Mouse (Mus musculus) lung, postnatal 36 days (tissue): ENCODE results near the gene Cd36.
A peak's percentile ranks its signal among the peaks of the same experiment; 100 is the strongest.

Experiments
- DNase-seq: peaks from one replicate; pipeline ENCODE4 v3.0.0; 2022; ENCODE audit warnings: mixed read lengths

Gene Cd36

GRCm38 (mm10) chr5:17857871-17858270 is 30.7 kb downstream of the Cd36 start:
- DNase-seq = no peak

GRCm38 (mm10) chr5:17857262-17857661 is 31.3 kb downstream of the Cd36 start:
- DNase-seq = peak; percentile 51

- peak; percentile 39 for DNase-seq
Measured at GRCm38 (mm10) chr5:17854127-17854923, 34.3 kb downstream of the Cd36 start.

- DNase-seq = peak; percentile 58
Measured at GRCm38 (mm10) chr5:17850582-17850981, 38.0 kb downstream of the Cd36 start.

- peak; percentile 87 for DNase-seq
Measured at GRCm38 (mm10) chr5:17849582-17849981, 39.0 kb downstream of the Cd36 start.

- no peak for DNase-seq
Measured at GRCm38 (mm10) chr5:17848733-17849132, 39.9 kb downstream of the Cd36 start.

- DNase-seq = no peak
Measured at GRCm38 (mm10) chr5:17848267-17848666, 40.3 kb downstream of the Cd36 start.

GRCm38 (mm10) chr5:17843921-17844320 is 44.7 kb downstream of the Cd36 start:
- DNase-seq = no peak

GRCm38 (mm10) chr5:17843316-17843715 is 45.3 kb downstream of the Cd36 start:
- no peak for DNase-seq

- peak; percentile 55 for DNase-seq
Measured at GRCm38 (mm10) chr5:17842111-17842729, 46.4 kb downstream of the Cd36 start.

GRCm38 (mm10) chr5:17839549-17839948 is 49.1 kb downstream of the Cd36 start:
- DNase-seq = peak; percentile 33

GRCm38 (mm10) chr5:17836408-17836807 is 52.2 kb downstream of the Cd36 start:
- no peak for DNase-seq

- peak; percentile 43 for DNase-seq
Measured at GRCm38 (mm10) chr5:17835302-17836097, 53.1 kb downstream of the Cd36 start.

- DNase-seq = no peak
Measured at GRCm38 (mm10) chr5:17833797-17834196, 54.8 kb downstream of the Cd36 start.

- DNase-seq = no peak
Measured at GRCm38 (mm10) chr5:17830536-17830935, 58.1 kb downstream of the Cd36 start.

- no peak for DNase-seq
Measured at GRCm38 (mm10) chr5:17828713-17829544, 59.7 kb downstream of the Cd36 start.

- peak; percentile 37 for DNase-seq
Measured at GRCm38 (mm10) chr5:17821395-17821794, 67.2 kb downstream of the Cd36 start.

- peak; percentile 51 for DNase-seq
Measured at GRCm38 (mm10) chr5:17820239-17820999, 68.2 kb downstream of the Cd36 start.

- DNase-seq = peak; percentile 68
Measured at GRCm38 (mm10) chr5:17816170-17816569, 72.4 kb downstream of the Cd36 start.

- no peak for DNase-seq
Measured at GRCm38 (mm10) chr5:17810336-17810735, 78.3 kb downstream of the Cd36 start.

- DNase-seq = no peak
Measured at GRCm38 (mm10) chr5:17806774-17807377, 81.7 kb downstream of the Cd36 start.
